Mouse (Mus musculus): ENCODE data around the gene Naa38.
"Not testable (repeated sequence)": the region's sequence is repeated elsewhere in the genome, so short reads cannot be mapped to it uniquely, and the experiment has no call there.

Naa38 gene
- long read RNA-seq, experiment 1, transcript Naa38-202 (2 exons, 404 nt) = minor isoform, 43 of 175 reads
- long read RNA-seq, experiment 1, transcript Naa38-204 (3 exons, 671 nt) = major isoform, 126 of 175 reads
- long read RNA-seq, experiment 1, partial matches to known transcripts = 1 of 175 reads
- long read RNA-seq, experiment 1, other reads (novel, unspliced or antisense) = 5 of 175 reads
- long read RNA-seq, experiment 2, transcript Naa38-202 (2 exons, 404 nt) = minor isoform, 66 of 176 reads
- long read RNA-seq, experiment 2, transcript Naa38-204 (3 exons, 671 nt) = major isoform, 106 of 176 reads
- long read RNA-seq, experiment 2, partial matches to known transcripts = 0 of 176 reads
- long read RNA-seq, experiment 2, other reads (novel, unspliced or antisense) = 4 of 176 reads

GRCm38 (mm10) chr11:69395235-69395633, at the start of gene Naa38, which contains the start of gene Cyb5d1:
TSS of gene Naa38 (plus strand) at chr11:69395487.
TSS of gene Cyb5d1 (minus strand) at chr11:69395631.
- intact Hi-C loops (cut with DNase I) = not testable (repeated sequence)

- intact Hi-C loops (cut with DNase I) = no loop called here
These were observed 48.8 kb upstream of the Naa38 start for GRCm38 (mm10) chr11:69346441-69346840.

- intact Hi-C loops (cut with DNase I) = no loop called here
These were observed 38.7 kb upstream of the Naa38 start for GRCm38 (mm10) chr11:69356544-69356943.

- intact Hi-C loops (cut with DNase I) = no loop called here
These were observed 37.6 kb upstream of the Naa38 start for GRCm38 (mm10) chr11:69357690-69358089.

GRCm38 (mm10) chr11:69362021-69362420, 33.3 kb upstream of the Naa38 start:
- intact Hi-C loops (cut with DNase I) = no loop called here

GRCm38 (mm10) chr11:69362479-69362878, 32.8 kb upstream of the Naa38 start:
- intact Hi-C loops (cut with DNase I) = no loop called here

GRCm38 (mm10) chr11:69364376-69364775, 30.9 kb upstream of the Naa38 start:
- intact Hi-C loops (cut with DNase I) = no loop called here

GRCm38 (mm10) chr11:69364910-69365309, 30.4 kb upstream of the Naa38 start:
- intact Hi-C loops (cut with DNase I) = no loop called here

- intact Hi-C loops (cut with DNase I) = no loop called here
These were observed 29.6 kb upstream of the Naa38 start for GRCm38 (mm10) chr11:69365722-69366121.

- intact Hi-C loops (cut with DNase I) = no loop called here
These were observed 29.0 kb upstream of the Naa38 start for GRCm38 (mm10) chr11:69366157-69366854.

- intact Hi-C loops (cut with DNase I) = no loop called here
These were observed 28.3 kb upstream of the Naa38 start for GRCm38 (mm10) chr11:69366855-69367615.

- intact Hi-C loops (cut with DNase I) = no loop called here
These were observed 27.5 kb upstream of the Naa38 start for GRCm38 (mm10) chr11:69367616-69368355.

GRCm38 (mm10) chr11:69368356-69369214, 26.7 kb upstream of the Naa38 start:
- intact Hi-C loops (cut with DNase I) = no loop called here

- intact Hi-C loops (cut with DNase I) = no loop called here
These were observed 25.9 kb upstream of the Naa38 start, which contains the start of gene Chd3 for GRCm38 (mm10) chr11:69369215-69369989. TSS of gene Chd3 (minus strand) at chr11:69369406.

- intact Hi-C loops (cut with DNase I) = loop anchor here (5.0 kb wide), 1 partner anchor 38 kb away; no protein-coding TSS in a partner anchor
These were observed 25.1 kb upstream of the Naa38 start for GRCm38 (mm10) chr11:69369990-69370816.

- intact Hi-C loops (cut with DNase I) = loop anchor here (5.0 kb wide), 1 partner anchor 39 kb away; no protein-coding TSS in a partner anchor
These were observed 24.5 kb upstream of the Naa38 start for GRCm38 (mm10) chr11:69370817-69371215.

GRCm38 (mm10) chr11:69371601-69372000, 23.7 kb upstream of the Naa38 start:
- intact Hi-C loops (cut with DNase I) = loop anchor here (5.0 kb wide), 1 partner anchor 39 kb away; no protein-coding TSS in a partner anchor

Measured in adrenal gland (tissue).